Mouse (Mus musculus) stomach, postnatal 0 days (tissue): ENCODE results near the gene Cnnm3. TPM values are rescaled to one million over a fixed set of nuclear protein-coding genes. Genes with fewer than 3 reads are reported as not detected.

Experiments
- ATAC-seq: fragments of 200-750 bp; cut with Nextera tagmentation; 2 replicates; pipeline ENCODE4 v1.8.0; 2017; ENCODE audit not compliant: low FRiP score, low TSS enrichment
- DNase-seq: peaks from one replicate; pipeline ENCODE4 v3.0.0-alpha.2; 2016; ENCODE audit warnings: low spot score
- H3K27ac ChIP-seq: fragments of 300-500 bp; sonication (generic); replicated peaks from 2 replicates; pipeline ENCODE4 v1.5.1; 2014; ENCODE audit warnings: mild to moderate bottlenecking, control low read depth
- H3K27me3 ChIP-seq: fragments of 300-500 bp; sonication (generic); 2 replicates; pipeline ENCODE4 v1.6.1; 2014; ENCODE audit warnings: low read length; ENCODE audit not compliant: control insufficient read depth, insufficient read depth
- H3K36me3 ChIP-seq: fragments of 300-500 bp; sonication (generic); 2 replicates; pipeline ENCODE4 v1.6.1; 2014; ENCODE audit warnings: low read length, mixed read lengths; ENCODE audit not compliant: control insufficient read depth, insufficient read depth
- H3K4me1 ChIP-seq: fragments of 300-500 bp; sonication (generic); replicated peaks from 2 replicates; pipeline ENCODE4 v1.6.1; 2014; ENCODE audit warnings: antibody characterized with exemption; ENCODE audit not compliant: control insufficient read depth, insufficient read depth
- H3K4me2 ChIP-seq: fragments of 300-500 bp; sonication (generic); replicated peaks from 2 replicates; pipeline ENCODE4 v1.6.1; 2014; ENCODE audit warnings: low read depth, mild to moderate bottlenecking, control low read depth, moderate library complexity
- H3K4me3 ChIP-seq: fragments of 300-500 bp; sonication (generic); 2 replicates; pipeline ENCODE4 v1.5.1; 2014; ENCODE audit warnings: low read depth, low read length, control low read depth
- H3K9ac ChIP-seq: fragments of 300-500 bp; sonication (generic); 2 replicates; pipeline ENCODE4 v1.6.1; 2014; ENCODE audit warnings: mild to moderate bottlenecking, low read length, control low read depth, mixed read lengths
- H3K9me3 ChIP-seq: fragments of 300-500 bp; sonication (generic); 2 replicates; pipeline ENCODE4 v1.6.1; 2016; ENCODE audit warnings: low read length; ENCODE audit not compliant: control insufficient read depth
- CTCF ChIP-seq: IDR thresholded peaks from 2 replicates; pipeline ENCODE4 v1.5.1; 2016; ENCODE audit warnings: antibody characterized with exemption, low read depth, mild to moderate bottlenecking, moderate library complexity
- EP300 ChIP-seq: optimal IDR thresholded peaks from 2 replicates; pipeline ENCODE3; 2016; ENCODE audit warnings: antibody characterized with exemption
- WGBS: fragments of 180-500 bp; shearing (Covaris S2); extraction: QIAGEN DNeasy Blood & Tissue Kit; methylation state at CpG from one replicate; pipeline ENCODE4 v1.1.7; 2014; 5-methylcytosine and 5-hydroxymethylcytosine counted together
- polyA plus RNA-seq: library from polyadenylated mRNA; unstranded; fragments of >200 nt; fragmentation: Nextera tagmentation; extraction: Ambion mirVana; gene quantifications from 2 replicates; pipeline ENCODE4 v1.2.1, GENCODE M21; 2015

Gene Cnnm3
- polyA plus RNA-seq, 1 experiment from 2014 or later, result 1.6 TPM

DNA sequence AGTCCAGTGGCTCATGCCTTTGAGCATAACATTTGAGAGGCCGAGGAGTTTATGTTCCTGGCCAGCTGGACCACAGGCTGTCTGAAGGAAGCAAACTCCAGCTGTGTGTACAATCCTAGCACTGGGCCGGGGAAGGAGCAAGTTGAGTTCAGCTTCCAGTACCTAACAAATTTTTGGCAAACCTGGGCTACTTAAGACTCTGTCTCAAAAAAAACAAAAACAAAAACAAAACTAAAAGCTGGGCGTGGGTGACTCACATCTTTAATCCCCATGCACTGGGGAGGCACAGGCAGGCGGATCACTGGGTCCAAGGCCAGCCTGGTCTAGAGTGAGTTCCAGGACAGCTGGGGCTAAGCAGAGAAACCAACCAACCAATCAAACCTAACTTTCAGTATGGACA lies 57.1 kb downstream of the Cnnm3 start:
- Histone ChIP-seq H3K27me3 (no peaks in the 10 kb centered on the region), H3K4me2 (no peak overlapping the region), H3K27ac (peak overlapping the region; percentile 71), H3K36me3 (no peaks in the 10 kb centered on the region), H3K9ac (no peak overlapping the region), H3K4me1 (peaks cover 17% of the 10 kb centered on the region), H3K4me3 (no peak overlapping the region), H3K9me3 (no peaks in the 10 kb centered on the region)
- TF ChIP-seq CTCF, result no peak
- no peak for TF ChIP-seq EP300
- 43% methylated on average over 4 of the region's 4 CpGs for WGBS
- no peak for DNase-seq
- no peak for ATAC-seq

DNA sequence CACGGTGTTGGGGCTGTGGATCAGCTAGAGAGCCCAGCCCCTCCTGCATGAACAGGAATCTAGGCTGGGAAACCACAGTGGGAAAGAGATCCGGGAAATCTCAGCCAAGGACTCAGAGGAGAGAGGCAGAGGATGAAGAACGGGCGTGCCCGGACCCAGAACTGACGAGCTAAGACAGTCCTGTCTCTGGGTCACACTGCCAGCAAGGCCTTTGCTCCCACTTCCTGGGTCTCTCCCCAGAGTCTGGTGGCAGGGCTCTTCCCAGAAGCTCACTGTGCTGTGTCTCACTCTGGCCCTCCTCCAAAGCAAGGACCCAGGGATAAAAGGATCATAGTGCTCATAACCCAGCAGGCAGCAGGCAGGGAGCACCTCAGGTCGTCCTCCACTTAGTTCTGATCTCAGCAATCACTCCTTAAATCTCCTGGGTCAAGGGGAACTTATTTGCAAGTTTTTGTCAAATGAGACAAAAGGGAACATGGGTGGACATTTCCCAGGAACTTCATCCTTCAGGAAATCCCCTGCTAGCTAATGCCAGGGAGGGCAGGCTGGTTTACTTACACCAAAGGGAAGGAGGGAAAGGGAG lies 58.1 kb downstream of the Cnnm3 start:
- Histone ChIP-seq H3K4me3 (no peak overlapping the region), H3K4me1 (peaks cover 21% of the 10 kb centered on the region), H3K4me2 (0 out of 2 replicates have a peak overlapping the region, but pooled peaks have one; percentile 3), H3K36me3 (no peaks in the 10 kb centered on the region), H3K9ac (peak overlapping the region; percentile 27; the same call in 1 of the 2 replicates), H3K27me3 (no peaks in the 10 kb centered on the region), H3K27ac (peak overlapping the region; percentile 71), H3K9me3 (no peaks in the 10 kb centered on the region)
- DNase-seq (no peak), ATAC-seq (no peak)
- 18% methylated on average over 6 of the region's 7 CpGs for WGBS
- TF ChIP-seq CTCF (no peak), EP300 (no peak)

DNA sequence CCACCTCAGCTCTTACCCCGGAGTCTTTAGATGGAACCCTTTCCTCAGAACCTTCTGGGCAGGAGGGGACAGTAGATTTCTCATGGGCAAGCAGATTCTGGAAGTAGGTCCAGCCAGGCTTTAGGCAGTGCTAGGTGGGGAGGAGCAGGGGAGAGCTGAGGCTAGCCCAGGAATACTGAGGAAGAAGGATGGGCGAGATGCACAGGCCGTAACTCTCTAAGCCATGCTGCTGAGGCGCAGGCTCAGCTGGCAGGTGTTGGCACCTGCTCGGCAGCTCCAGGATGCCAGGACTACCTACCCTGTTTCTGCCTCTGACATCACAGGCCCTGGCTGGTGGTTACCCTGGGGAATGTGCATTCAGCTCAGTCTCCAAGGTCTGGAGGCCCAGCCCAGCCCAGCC lies 58.7 kb downstream of the Cnnm3 start:
- Histone ChIP-seq H3K4me3 (no peak overlapping the region), H3K9ac (no peak overlapping the region), H3K27ac (peak overlapping the region; percentile 71; the same call in 1 of the 2 replicates), H3K27me3 (no peaks in the 10 kb centered on the region), H3K9me3 (no peaks in the 10 kb centered on the region), H3K4me2 (no peak overlapping the region), H3K36me3 (no peaks in the 10 kb centered on the region), H3K4me1 (peaks cover 21% of the 10 kb centered on the region)
- no peak for DNase-seq
- ATAC-seq, result no peak
- WGBS, result 84% methylated on average over 5 of the region's 5 CpGs
- TF ChIP-seq EP300, result no peak
- TF ChIP-seq CTCF, result no peak

DNA sequence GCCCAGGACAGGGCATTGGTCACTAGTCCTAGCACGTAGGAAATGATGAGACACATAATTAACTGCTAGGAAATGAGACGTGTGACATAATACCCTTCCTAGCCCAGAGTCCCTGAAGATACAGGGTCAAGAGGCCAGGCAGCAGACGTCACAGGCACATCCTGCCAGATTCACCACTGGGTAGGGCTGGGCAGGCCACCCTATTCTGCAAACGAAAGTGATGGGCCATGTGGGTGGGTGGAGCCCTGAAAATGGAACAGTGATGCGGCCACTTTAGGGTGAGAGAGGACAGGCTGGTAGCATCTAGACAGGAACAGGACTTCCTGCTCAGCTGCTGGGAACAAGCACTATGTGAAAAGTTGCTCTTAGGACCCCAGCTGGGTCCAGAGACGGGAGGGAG lies 60.0 kb downstream of the Cnnm3 start:
- 52% methylated on average over 6 of the region's 6 CpGs for WGBS
- Histone ChIP-seq H3K27ac (no peak overlapping the region), H3K4me1 (peaks cover 21% of the 10 kb centered on the region), H3K4me2 (no peak overlapping the region), H3K4me3 (no peak overlapping the region), H3K36me3 (no peaks in the 10 kb centered on the region), H3K9ac (no peak overlapping the region), H3K27me3 (no peaks in the 10 kb centered on the region), H3K9me3 (no peaks in the 10 kb centered on the region)
- TF ChIP-seq EP300, result no peak
- TF ChIP-seq CTCF, result no peak
- no peak for DNase-seq
- ATAC-seq, result no peak

DNA sequence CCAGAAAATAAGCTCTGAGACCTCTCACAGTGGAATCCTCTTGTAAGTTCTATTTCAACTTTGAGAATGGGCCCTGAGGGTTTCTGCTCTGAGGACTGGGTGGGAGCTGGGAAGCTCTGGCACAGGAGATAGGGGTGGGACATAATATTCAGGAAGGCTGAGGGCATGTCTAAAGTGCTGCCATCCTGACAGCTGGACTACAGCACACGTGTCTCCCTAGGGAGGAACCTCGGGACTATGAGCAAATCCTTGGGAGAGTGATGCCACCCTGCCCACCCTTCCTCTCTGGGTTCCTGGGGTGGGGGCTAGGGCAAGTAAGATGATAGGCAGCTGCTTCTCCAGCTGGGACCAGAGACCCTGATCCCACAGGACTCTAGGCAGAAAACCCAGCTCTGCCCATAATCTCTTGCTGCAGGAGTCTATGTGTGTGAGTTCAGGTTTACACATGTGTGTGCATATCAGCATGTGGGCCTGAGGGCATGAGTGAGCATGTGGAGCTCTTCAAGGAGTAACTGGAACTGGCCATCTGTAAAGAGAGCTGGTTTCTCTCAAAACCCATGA lies 60.6 kb downstream of the Cnnm3 start:
- Histone ChIP-seq H3K27ac (peak overlapping the region; percentile 66; the same call in 1 of the 2 replicates), H3K36me3 (no peaks in the 10 kb centered on the region), H3K9me3 (no peaks in the 10 kb centered on the region), H3K4me1 (peaks cover 27% of the 10 kb centered on the region), H3K9ac (no peak overlapping the region), H3K4me3 (no peak overlapping the region), H3K27me3 (no peaks in the 10 kb centered on the region), H3K4me2 (no peak overlapping the region)
- DNase-seq (no peak), ATAC-seq (no peak)
- TF ChIP-seq CTCF (no peak), EP300 (no peak)
- WGBS, result 53% methylated on average over 2 of the region's 2 CpGs

DNA sequence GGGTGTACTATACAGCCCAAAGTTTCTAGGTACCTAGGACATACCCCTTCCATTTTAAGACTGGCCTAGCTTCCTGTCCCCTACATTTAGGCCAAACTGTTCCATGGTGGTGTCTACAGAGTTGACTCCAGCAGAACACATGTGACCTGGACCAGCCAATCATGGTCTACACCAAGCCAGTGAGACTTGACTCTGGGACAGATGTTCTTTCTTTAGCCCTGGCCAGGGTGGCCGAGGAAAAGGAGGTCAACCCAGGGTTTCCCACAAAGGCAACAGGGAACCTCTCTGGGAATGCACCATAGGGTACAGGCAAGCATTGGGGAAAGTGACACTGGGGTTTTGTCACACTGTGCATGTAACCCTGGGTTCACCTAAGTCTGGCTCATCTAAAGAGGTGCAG lies 61.0 kb downstream of the Cnnm3 start:
- WGBS, result 61% methylated on average over 1 of the region's 1 CpGs

More for the DNA sequence above, 61.0 kb downstream of the Cnnm3 start:
- H3K36me3 ChIP-seq, result no peaks in the 10 kb centered on the region
- H3K27me3 ChIP-seq, result no peaks in the 10 kb centered on the region
- ATAC-seq (no peak), DNase-seq (no peak)
- H3K9ac ChIP-seq, result no peak overlapping the region
- H3K4me2 ChIP-seq, result no peak overlapping the region
- no peaks in the 10 kb centered on the region for H3K9me3 ChIP-seq
- H3K4me3 ChIP-seq, result no peak overlapping the region
- TF ChIP-seq CTCF (no peak), EP300 (no peak)
- H3K4me1 ChIP-seq, result peaks cover 27% of the 10 kb centered on the region
- peak overlapping the region; percentile 66; the same call in 1 of the 2 replicates for H3K27ac ChIP-seq
